Mouse (Mus musculus) telencephalon, adult 2 months (tissue): ENCODE measurements around the gene Baat.
"Not testable (repeated sequence)": the region's sequence is repeated elsewhere in the genome, so short reads cannot be mapped to it uniquely, and the experiment has no call there.

Experiments used
- DNase-seq: peaks from one replicate; pipeline ENCODE4 v3.0.0-alpha.2; 2011; ENCODE audit warnings: low read depth, low spot score

Baat gene

DNA sequence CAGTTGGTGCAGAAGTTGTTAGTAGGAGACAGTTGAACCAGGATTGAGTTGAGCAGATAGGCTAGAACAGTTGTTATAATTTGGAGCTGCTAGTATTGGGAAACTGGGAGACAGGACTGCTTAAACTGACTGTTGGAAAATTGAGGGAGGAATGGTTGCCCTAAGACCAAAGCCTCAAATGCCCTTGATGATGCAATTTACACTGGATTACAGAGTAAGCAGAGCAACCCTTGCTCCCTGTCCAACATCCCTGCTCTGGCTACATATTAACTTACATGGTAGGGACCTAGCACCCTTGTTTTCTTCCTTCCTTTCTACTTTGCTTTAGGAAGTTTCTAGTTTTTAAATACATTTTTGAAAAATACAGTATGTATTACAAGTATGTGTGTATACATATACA, 20.9 kb downstream of the Baat start:
- no peak for DNase-seq

DNA sequence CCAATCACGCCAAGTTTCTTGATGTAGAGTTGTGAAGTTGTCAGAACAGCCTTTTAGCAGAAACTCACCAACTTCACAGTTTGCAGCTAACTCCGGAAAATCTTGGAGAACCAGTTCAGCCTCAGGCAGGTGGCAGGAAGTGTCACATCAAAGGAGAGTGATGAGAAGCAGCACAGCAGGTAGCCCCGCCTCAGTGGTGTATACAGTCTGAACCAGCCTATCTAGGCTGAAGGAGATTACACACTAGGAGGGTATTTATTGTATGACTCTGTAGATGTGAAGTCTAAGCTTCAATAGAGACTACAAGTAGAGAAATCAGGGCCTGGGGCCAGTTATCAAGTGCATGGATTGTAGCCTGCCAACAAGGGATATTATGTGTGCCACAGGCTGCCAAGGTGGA, 25.5 kb downstream of the Baat start:
- DNase-seq, result no peak

- no peak for DNase-seq
Observed at GRCm38 (mm10) chr4:49480104-49480760, 26.1 kb downstream of the Baat start.

- DNase-seq, result not testable (repeated sequence)
Observed at GRCm38 (mm10) chr4:49479035-49479434, 27.3 kb downstream of the Baat start.

- DNase-seq, result no peak
Observed at GRCm38 (mm10) chr4:49478118-49478877, 28.1 kb downstream of the Baat start.

DNA sequence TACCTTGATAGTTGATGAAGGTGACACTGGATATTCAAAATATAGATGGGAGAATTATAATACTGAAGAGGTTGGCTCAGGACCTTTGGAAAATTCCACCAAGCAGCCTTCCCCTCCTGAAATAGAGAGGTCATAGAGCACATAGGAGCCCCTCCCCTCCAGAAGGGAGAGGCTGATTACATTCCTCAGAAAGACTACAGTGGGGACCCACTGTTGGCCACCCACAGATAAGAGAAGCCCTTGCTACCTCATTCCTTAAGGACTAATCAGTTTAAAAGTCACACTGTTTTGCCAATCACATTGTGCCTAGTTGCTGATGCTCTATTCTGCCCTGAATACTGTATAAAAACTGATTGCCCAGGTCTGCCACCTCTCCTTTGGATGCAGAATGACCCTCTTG, 31.8 kb downstream of the Baat start:
- no peak for DNase-seq

GRCm38 (mm10) chr4:49473435-49474100, 32.8 kb downstream of the Baat start, which contains the start of gene Acnat1:
TSS of gene Acnat1 (minus strand) at chr4:49473912.
- DNase-seq, result no peak

- DNase-seq, result no peak
Observed at GRCm38 (mm10) chr4:49469435-49470151, 36.8 kb downstream of the Baat start.

DNA sequence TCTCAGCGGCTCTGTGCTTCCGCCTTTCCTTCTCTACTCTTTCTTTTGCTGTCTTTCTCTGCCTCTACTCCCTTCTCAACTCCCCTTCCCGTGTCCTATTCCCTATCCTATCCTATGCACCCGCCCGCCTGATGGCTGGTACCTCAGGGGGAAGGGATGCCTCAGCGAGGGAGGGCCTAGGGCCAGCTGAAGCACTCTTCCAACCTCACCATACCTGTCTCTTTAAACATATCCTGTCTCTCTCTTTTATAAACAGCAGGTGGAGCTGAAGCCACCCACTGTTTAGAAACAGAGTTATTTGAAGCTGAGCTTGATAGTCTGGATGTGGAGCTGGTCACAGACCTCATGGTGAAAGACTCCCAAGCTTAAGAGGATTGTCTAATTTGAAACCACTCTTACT, 39.0 kb downstream of the Baat start:
- DNase-seq, result no peak

- no peak for DNase-seq
Observed at GRCm38 (mm10) chr4:49456171-49456570, 50.2 kb downstream of the Baat start.

DNA sequence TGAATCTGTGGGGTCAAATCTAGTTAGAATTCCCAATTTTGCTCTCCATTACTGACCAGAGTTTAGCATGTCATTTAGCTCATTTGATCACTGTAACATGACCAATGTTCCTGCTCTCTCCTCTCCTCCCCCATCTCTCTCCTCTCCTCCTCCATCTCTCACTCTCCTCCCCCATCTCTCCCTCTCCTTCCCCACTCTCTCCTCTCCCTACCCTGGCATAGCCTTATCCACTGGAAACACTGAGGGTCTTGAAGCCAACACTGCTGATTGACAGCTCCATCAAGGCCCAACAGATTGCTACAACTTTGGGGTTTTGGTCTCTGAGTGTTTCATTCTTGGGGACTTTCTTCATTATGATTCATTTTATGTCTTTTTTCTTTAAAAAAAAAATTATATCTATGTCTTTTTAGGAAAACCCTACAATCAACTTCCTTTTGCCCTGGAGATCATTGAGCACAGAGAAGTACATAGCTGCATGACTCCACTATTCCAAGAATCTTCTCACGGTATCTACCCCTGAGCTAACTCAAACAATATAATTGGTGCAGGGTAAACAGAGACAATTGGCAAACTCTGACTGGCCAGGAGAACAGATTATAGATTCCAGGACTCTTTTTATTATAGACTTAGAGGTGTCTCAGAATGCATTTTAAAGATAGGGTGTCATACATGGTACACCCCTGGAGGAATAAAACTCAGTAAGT, 54.4 kb downstream of the Baat start:
- no peak for DNase-seq

GRCm38 (mm10) chr4:49451133-49451847, 55.1 kb downstream of the Baat start:
- DNase-seq, result not testable (repeated sequence)
